Mouse (Mus musculus) liver, postnatal 0 days (tissue): Measurements from ENCODE around the gene Ncoa7.

Experiments
- CTCF ChIP-seq: sonication (generic); IDR thresholded peaks from 2 replicates; pipeline ENCODE4 v1.5.1; 2016; ENCODE audit warnings: antibody characterized with exemption, low read depth
- EP300 ChIP-seq: IDR thresholded peaks from 2 replicates; pipeline ENCODE4 v1.6.1; 2016; ENCODE audit warnings: antibody characterized with exemption, low read depth, mild to moderate bottlenecking

DNA sequence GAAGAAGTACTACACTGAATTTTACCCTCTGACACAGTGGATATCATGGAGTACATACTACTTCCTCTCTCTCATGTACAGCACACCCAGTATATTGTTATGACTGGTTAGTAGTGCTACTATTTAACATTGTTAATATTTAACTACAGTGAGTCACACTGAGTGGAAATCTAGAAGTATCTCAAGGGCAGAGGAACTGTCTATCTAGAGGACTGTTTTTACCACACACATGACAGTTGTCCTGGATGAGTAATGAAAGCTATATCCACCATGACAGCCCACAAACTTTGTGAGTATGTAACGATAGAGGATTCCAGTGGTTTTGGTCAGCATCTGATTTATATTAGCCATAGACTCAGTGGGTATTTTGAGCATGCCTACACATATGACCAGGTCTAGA lies 90.6 kb downstream of the Ncoa7 start:
- no peak for TF ChIP-seq CTCF
- TF ChIP-seq EP300, result no peak
